Mouse (Mus musculus): ENCODE measurements around the gene Sergef.

DNA sequence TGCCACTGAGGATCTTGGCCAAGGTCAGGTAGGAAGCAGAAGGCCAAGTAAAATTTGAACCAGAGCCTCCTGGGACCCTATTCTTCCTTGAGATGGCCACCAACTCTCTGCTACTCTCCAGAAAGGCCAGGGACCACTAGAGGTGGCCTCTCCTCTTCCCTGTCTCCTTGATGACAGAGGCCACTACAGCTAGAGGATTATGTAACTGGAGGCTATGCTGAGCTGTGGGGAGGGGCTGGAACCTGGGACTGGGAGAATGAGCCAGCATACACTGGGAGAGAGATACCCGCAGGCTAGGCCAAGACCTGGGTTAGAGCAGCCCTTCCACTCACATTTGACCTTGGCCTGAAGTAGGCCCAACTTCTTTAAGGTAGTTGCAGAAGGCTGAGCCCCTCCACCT lies 239.9 kb downstream of the Sergef start:
- TF ChIP-seq POLR2A (IDR thresholded peaks at IDR 0.05; ENCODE audit: low read depth, low read length), result no peak
- TF ChIP-seq CTCF (IDR thresholded peaks at IDR 0.05; ENCODE audit: extremely low read depth, insufficient read length, insufficient replicate concordance, low read depth, low read length), result no peak

All from small intestine, adult 2 months (tissue).